Mouse (Mus musculus): ENCODE measurements at regions not wholly inside any gene's neighbourhood (a gene's known extent, or its start where the extent isn't known, plus 50 kb on each side); places are given as distances from the start of the nearest gene placed in this dataset.

DNA sequence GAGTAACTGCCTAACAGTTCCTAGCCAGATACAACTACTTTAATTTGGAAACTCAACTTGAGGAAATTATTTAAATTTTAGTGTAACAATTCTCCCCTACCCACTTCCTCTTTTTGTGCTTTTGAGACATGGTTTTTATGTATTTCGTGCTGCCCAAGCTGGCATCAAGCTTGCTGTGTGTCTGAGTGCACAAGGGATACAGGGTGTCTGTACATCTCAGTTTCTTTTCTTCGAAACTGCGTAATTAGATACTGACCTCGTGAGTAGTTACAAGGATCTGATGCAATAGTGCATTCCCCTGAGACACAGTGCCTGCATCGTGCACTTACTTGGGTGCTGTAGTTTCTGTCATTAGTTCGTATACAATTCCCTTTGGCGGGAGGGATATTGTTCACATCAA is 192.4 kb downstream of the Ube2e3 start:
- ATAC-seq (ENCODE audit: low read depth), result no peak
- H3K4me3 ChIP-seq (ENCODE audit: low read depth, low read length), result no peak overlapping the region
- H3K27me3 ChIP-seq (ENCODE audit: control insufficient read depth, insufficient read depth, low read length), result no peaks in the 10 kb centered on the region
- WGBS, result 79% methylated on average over 7 of the region's 7 CpGs
- H3K4me1 ChIP-seq (ENCODE audit: control insufficient read depth, insufficient read depth, low read length), result no peaks in the 10 kb centered on the region
- H3K4me2 ChIP-seq (ENCODE audit: low read depth, low read length), result no peak overlapping the region
- no peak overlapping the region for H3K9ac ChIP-seq (replicated peaks; ENCODE audit: low read depth, low read length)
- H3K9me3 ChIP-seq (ENCODE audit: control insufficient read depth, low read length), result no peaks in the 10 kb centered on the region
- H3K27ac ChIP-seq (ENCODE audit: low read depth, low read length), result no peak overlapping the region
- no peaks in the 10 kb centered on the region for H3K36me3 ChIP-seq (ENCODE audit: control insufficient read depth, insufficient read depth, low read length)

DNA sequence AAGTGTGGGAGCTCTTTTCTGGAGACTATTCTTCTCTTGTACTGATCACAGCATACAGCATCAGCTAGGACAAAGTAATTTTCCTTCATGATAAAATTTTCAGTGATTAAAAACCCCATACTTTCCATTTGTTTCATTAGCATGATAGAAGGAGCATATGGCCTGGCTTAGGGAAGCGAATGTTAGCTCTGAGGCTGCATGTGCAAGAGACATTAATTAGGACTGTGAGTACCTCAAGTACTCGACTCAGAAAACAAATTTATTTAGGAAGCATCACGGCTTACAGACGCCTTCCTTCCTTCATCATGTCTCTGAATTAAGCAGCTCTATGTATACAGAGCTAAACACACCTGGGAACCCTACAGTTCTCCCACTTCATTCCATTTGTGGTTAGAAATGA is 193.6 kb upstream of the Itga4 start:
- Histone ChIP-seq H3K27me3 (ENCODE audit: control insufficient read depth, insufficient read depth, low read length) (no peaks in the 10 kb centered on the region), H3K4me1 (ENCODE audit: control insufficient read depth, insufficient read depth, low read length) (no peaks in the 10 kb centered on the region), H3K9me3 (ENCODE audit: control insufficient read depth, low read length) (no peaks in the 10 kb centered on the region), H3K9ac (replicated peaks; ENCODE audit: low read depth, low read length) (no peak overlapping the region), H3K36me3 (ENCODE audit: control insufficient read depth, insufficient read depth, low read length) (no peaks in the 10 kb centered on the region), H3K4me3 (ENCODE audit: low read depth, low read length) (no peak overlapping the region), H3K4me2 (ENCODE audit: low read depth, low read length) (no peak overlapping the region), H3K27ac (ENCODE audit: low read depth, low read length) (no peak overlapping the region)
- no peak for ATAC-seq (ENCODE audit: low read depth)
- 66% methylated on average over 4 of the region's 4 CpGs for WGBS

GRCm38 (mm10) chr2:79062196-79062636 is 193.0 kb upstream of the Itga4 start:
- H3K27ac ChIP-seq (ENCODE audit: low read depth, low read length), result no peak overlapping the region
- no peak for ATAC-seq (ENCODE audit: low read depth)
- 50% methylated on average over 6 of the region's 6 CpGs for WGBS
- no peaks in the 10 kb centered on the region for H3K4me1 ChIP-seq (ENCODE audit: control insufficient read depth, insufficient read depth, low read length)
- H3K4me3 ChIP-seq (ENCODE audit: low read depth, low read length), result no peak overlapping the region
- no peak overlapping the region for H3K4me2 ChIP-seq (ENCODE audit: low read depth, low read length)
- no peak overlapping the region for H3K9ac ChIP-seq (replicated peaks; ENCODE audit: low read depth, low read length)
- no peaks in the 10 kb centered on the region for H3K27me3 ChIP-seq (ENCODE audit: control insufficient read depth, insufficient read depth, low read length)
- no peaks in the 10 kb centered on the region for H3K9me3 ChIP-seq (ENCODE audit: control insufficient read depth, low read length)
- no peaks in the 10 kb centered on the region for H3K36me3 ChIP-seq (ENCODE audit: control insufficient read depth, insufficient read depth, low read length)

GRCm38 (mm10) chr2:79063641-79064040 is 191.6 kb upstream of the Itga4 start:
- no peak for ATAC-seq (ENCODE audit: low read depth)
- WGBS, result 93% methylated on average over 2 of the region's 2 CpGs

GRCm38 (mm10) chr2:79065321-79065720 is 189.9 kb upstream of the Itga4 start:
- WGBS, result 93% methylated on average over 1 of the region's 1 CpGs
- Histone ChIP-seq H3K4me1 (ENCODE audit: control insufficient read depth, insufficient read depth, low read length) (no peaks in the 10 kb centered on the region), H3K36me3 (ENCODE audit: control insufficient read depth, insufficient read depth, low read length) (no peaks in the 10 kb centered on the region), H3K27me3 (ENCODE audit: control insufficient read depth, insufficient read depth, low read length) (no peaks in the 10 kb centered on the region), H3K4me2 (ENCODE audit: low read depth, low read length) (no peak overlapping the region), H3K4me3 (ENCODE audit: low read depth, low read length) (no peak overlapping the region), H3K9ac (replicated peaks; ENCODE audit: low read depth, low read length) (no peak overlapping the region), H3K9me3 (ENCODE audit: control insufficient read depth, low read length) (no peaks in the 10 kb centered on the region), H3K27ac (ENCODE audit: low read depth, low read length) (no peak overlapping the region)
- no peak for ATAC-seq (ENCODE audit: low read depth)

More at GRCm38 (mm10) chr2:79063641-79064040, 191.6 kb upstream of the Itga4 start:
- H3K27ac ChIP-seq (ENCODE audit: low read depth, low read length), result no peak overlapping the region
- H3K36me3 ChIP-seq (ENCODE audit: control insufficient read depth, insufficient read depth, low read length), result no peaks in the 10 kb centered on the region
- no peaks in the 10 kb centered on the region for H3K9me3 ChIP-seq (ENCODE audit: control insufficient read depth, low read length)
- no peak overlapping the region for H3K4me3 ChIP-seq (ENCODE audit: low read depth, low read length)
- H3K4me1 ChIP-seq (ENCODE audit: control insufficient read depth, insufficient read depth, low read length), result no peaks in the 10 kb centered on the region
- no peak overlapping the region for H3K9ac ChIP-seq (replicated peaks; ENCODE audit: low read depth, low read length)
- H3K27me3 ChIP-seq (ENCODE audit: control insufficient read depth, insufficient read depth, low read length), result no peaks in the 10 kb centered on the region
- no peak overlapping the region for H3K4me2 ChIP-seq (ENCODE audit: low read depth, low read length)

- Histone ChIP-seq H3K27me3 (ENCODE audit: control insufficient read depth, insufficient read depth, low read length) (no peaks in the 10 kb centered on the region), H3K4me1 (ENCODE audit: control insufficient read depth, insufficient read depth, low read length) (no peaks in the 10 kb centered on the region), H3K36me3 (ENCODE audit: control insufficient read depth, insufficient read depth, low read length) (no peaks in the 10 kb centered on the region), H3K9ac (replicated peaks; ENCODE audit: low read depth, low read length) (no peak overlapping the region), H3K9me3 (ENCODE audit: control insufficient read depth, low read length) (no peaks in the 10 kb centered on the region), H3K4me2 (ENCODE audit: low read depth, low read length) (no peak overlapping the region), H3K27ac (ENCODE audit: low read depth, low read length) (no peak overlapping the region), H3K4me3 (ENCODE audit: low read depth, low read length) (no peak overlapping the region)
- 72% methylated on average over 2 of the region's 2 CpGs for WGBS
- no peak for ATAC-seq (ENCODE audit: low read depth)
Observed at GRCm38 (mm10) chr2:79076115-79076514, 179.1 kb upstream of the Itga4 start.

DNA sequence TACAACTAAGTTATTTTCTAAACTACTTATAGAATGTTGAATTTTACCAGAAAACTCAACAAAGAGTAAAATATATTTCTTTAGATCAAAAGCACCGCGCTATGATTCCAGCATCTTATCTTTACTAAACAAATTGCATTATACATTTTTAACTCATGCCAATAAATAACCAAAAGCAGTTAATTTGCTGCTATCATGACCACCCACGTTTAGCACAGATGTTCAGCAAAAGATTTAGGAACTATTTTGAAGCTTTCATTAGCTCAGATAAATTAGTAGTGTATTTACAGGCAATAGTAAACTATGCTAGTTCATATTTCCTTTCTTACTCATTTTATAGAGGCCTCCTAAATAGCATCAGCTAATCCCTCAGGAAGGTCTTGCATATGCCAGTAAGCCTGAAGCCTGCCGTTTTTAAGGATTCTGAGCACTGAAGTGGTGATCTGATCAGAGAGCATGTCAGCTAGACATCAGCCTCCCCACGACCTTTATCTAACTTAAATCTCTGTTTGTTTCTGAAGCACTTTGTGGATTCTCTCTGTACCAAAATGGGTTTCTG is 176.3 kb upstream of the Itga4 start:
- H3K4me1 ChIP-seq (ENCODE audit: control insufficient read depth, insufficient read depth, low read length), result no peaks in the 10 kb centered on the region
- H3K27me3 ChIP-seq (ENCODE audit: control insufficient read depth, insufficient read depth, low read length), result no peaks in the 10 kb centered on the region
- no peak overlapping the region for H3K9ac ChIP-seq (replicated peaks; ENCODE audit: low read depth, low read length)
- 75% methylated on average over 5 of the region's 5 CpGs for WGBS
- no peak overlapping the region for H3K4me3 ChIP-seq (ENCODE audit: low read depth, low read length)
- H3K9me3 ChIP-seq (ENCODE audit: control insufficient read depth, low read length), result no peaks in the 10 kb centered on the region
- no peak overlapping the region for H3K4me2 ChIP-seq (ENCODE audit: low read depth, low read length)
- H3K27ac ChIP-seq (ENCODE audit: low read depth, low read length), result no peak overlapping the region
- no peaks in the 10 kb centered on the region for H3K36me3 ChIP-seq (ENCODE audit: control insufficient read depth, insufficient read depth, low read length)
- no peak for ATAC-seq (ENCODE audit: low read depth)

DNA sequence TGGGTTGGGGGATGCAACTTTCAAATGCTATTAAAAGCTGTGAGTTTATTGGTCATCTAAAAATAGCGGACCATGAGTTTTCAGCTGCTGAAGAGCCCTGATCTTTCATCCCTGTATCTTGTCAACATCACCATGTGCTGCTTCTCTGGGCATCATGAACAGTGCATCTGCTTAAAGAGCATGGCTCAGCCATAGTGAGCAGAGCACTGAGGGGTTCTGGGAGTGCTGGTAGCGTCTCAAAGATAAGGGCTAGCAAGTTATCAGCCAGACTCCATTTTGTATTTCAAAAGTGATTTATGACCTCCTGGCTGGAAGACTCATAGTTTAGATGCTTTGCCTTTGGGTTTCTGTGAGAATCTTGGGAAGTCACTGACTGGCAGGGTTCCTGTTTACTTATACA is 173.5 kb upstream of the Itga4 start:
- Histone ChIP-seq H3K4me1 (ENCODE audit: control insufficient read depth, insufficient read depth, low read length) (no peaks in the 10 kb centered on the region), H3K9me3 (ENCODE audit: control insufficient read depth, low read length) (no peaks in the 10 kb centered on the region), H3K27me3 (ENCODE audit: control insufficient read depth, insufficient read depth, low read length) (no peaks in the 10 kb centered on the region), H3K27ac (ENCODE audit: low read depth, low read length) (no peak overlapping the region), H3K4me3 (ENCODE audit: low read depth, low read length) (no peak overlapping the region), H3K36me3 (ENCODE audit: control insufficient read depth, insufficient read depth, low read length) (no peaks in the 10 kb centered on the region), H3K9ac (replicated peaks; ENCODE audit: low read depth, low read length) (no peak overlapping the region), H3K4me2 (ENCODE audit: low read depth, low read length) (no peak overlapping the region)
- 82% methylated on average over 2 of the region's 2 CpGs for WGBS
- ATAC-seq (ENCODE audit: low read depth), result no peak

GRCm38 (mm10) chr2:79086280-79086679 is 168.9 kb upstream of the Itga4 start:
- no peak overlapping the region for H3K4me3 ChIP-seq (ENCODE audit: low read depth, low read length)
- no peaks in the 10 kb centered on the region for H3K9me3 ChIP-seq (ENCODE audit: control insufficient read depth, low read length)
- no peak for ATAC-seq (ENCODE audit: low read depth)
- H3K27ac ChIP-seq (ENCODE audit: low read depth, low read length), result no peak overlapping the region
- H3K36me3 ChIP-seq (ENCODE audit: control insufficient read depth, insufficient read depth, low read length), result no peaks in the 10 kb centered on the region
- no peaks in the 10 kb centered on the region for H3K4me1 ChIP-seq (ENCODE audit: control insufficient read depth, insufficient read depth, low read length)
- no peaks in the 10 kb centered on the region for H3K27me3 ChIP-seq (ENCODE audit: control insufficient read depth, insufficient read depth, low read length)
- H3K9ac ChIP-seq (replicated peaks; ENCODE audit: low read depth, low read length), result no peak overlapping the region
- no peak overlapping the region for H3K4me2 ChIP-seq (ENCODE audit: low read depth, low read length)
- WGBS, result 95% methylated on average over 4 of the region's 4 CpGs
